Mouse (Mus musculus): ENCODE measurements at regions not wholly inside any gene's neighbourhood (a gene's known extent, or its start where the extent isn't known, plus 50 kb on each side); places are given as distances from the start of the nearest gene placed in this dataset.
"Not testable (repeated sequence)": the region's sequence is repeated elsewhere in the genome, so short reads cannot be mapped to it uniquely, and the experiment has no call there.

- Histone ChIP-seq H3K4me2 (replicated peaks) (no peak overlapping the region), H3K9ac (replicated peaks) (no peak overlapping the region), H3K27ac (replicated peaks) (no peak overlapping the region), H3K4me3 (no peak overlapping the region), H3K4me1 (no peaks in the 10 kb centered on the region), H3K9me3 (no peaks in the 10 kb centered on the region), H3K27me3 (no peaks in the 10 kb centered on the region), H3K36me3 (no peaks in the 10 kb centered on the region)
- WGBS, result 87% methylated on average over 4 of the region's 4 CpGs
- ATAC-seq (replicated peaks), result no peak
Measured at GRCm38 (mm10) chr3:31508471-31508870, 198.3 kb upstream of the Slc7a14 start.

DNA sequence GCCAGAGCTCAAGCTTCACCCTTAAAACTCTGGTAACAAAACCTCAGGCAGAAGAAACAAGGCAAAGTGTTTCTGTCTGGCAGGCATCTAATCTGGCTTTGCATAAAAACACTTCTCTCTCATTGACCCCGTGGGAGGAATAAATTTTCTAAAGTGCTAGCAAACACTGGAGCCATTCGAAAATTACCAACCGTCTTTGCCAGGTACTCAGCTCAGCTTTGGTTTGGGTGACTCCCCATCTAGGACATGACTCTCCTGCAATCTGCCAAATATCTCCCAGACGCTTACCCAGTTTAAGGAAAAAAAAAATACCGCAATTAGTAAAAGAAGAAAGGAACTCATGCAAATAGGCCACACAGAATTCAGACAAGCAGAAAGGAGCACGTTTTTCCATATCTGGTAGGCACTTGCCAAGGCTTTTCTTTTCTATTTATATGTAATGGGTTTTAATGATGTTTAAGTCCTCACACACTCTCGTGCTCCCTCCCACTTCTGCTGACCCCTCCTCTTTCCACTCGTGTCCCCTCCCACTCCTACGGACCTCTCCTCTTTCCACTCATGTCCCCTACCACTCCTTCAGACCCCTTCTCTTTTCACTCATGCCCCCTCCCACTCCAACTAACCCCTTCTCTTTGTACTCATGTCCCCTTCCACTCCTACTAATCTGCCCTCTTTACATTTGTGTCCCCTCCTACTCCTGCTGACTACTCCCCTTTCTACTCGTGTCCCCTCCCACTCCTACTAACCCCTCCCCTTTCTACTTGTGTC, 189.2 kb upstream of the Slc7a14 start:
- 52% methylated on average over 10 of the region's 10 CpGs for WGBS
- Histone ChIP-seq H3K27me3 (no peaks in the 10 kb centered on the region), H3K27ac (replicated peaks) (no peak overlapping the region), H3K9me3 (no peaks in the 10 kb centered on the region), H3K36me3 (no peaks in the 10 kb centered on the region), H3K9ac (replicated peaks) (no peak overlapping the region), H3K4me2 (replicated peaks) (no peak overlapping the region), H3K4me3 (no peak overlapping the region), H3K4me1 (peaks cover 5% of the 10 kb centered on the region; the same call in 1 of the 2 replicates)
- ATAC-seq (replicated peaks), result peak; percentile 60

GRCm38 (mm10) chr3:31495287-31495686, 185.1 kb upstream of the Slc7a14 start:
- H3K4me3 ChIP-seq, result no peak overlapping the region
- no peak overlapping the region for H3K9ac ChIP-seq (replicated peaks)
- H3K36me3 ChIP-seq, result no peaks in the 10 kb centered on the region
- 100% methylated on average over 1 of the region's 1 CpGs for WGBS
- no peaks in the 10 kb centered on the region for H3K9me3 ChIP-seq
- H3K4me1 ChIP-seq, result peaks cover 5% of the 10 kb centered on the region; the same call in 1 of the 2 replicates
- H3K27me3 ChIP-seq, result no peaks in the 10 kb centered on the region
- H3K27ac ChIP-seq (replicated peaks), result no peak overlapping the region
- H3K4me2 ChIP-seq (replicated peaks), result no peak overlapping the region
- ATAC-seq (replicated peaks), result no peak

- H3K9ac ChIP-seq (replicated peaks), result no peak overlapping the region
- no peaks in the 10 kb centered on the region for H3K9me3 ChIP-seq
- no peak overlapping the region for H3K4me2 ChIP-seq (replicated peaks)
- ATAC-seq (replicated peaks), result no peak
- peaks cover 5% of the 10 kb centered on the region; the same call in 1 of the 2 replicates for H3K4me1 ChIP-seq
- no peak overlapping the region for H3K27ac ChIP-seq (replicated peaks)
- H3K36me3 ChIP-seq, result no peaks in the 10 kb centered on the region
- H3K4me3 ChIP-seq, result no peak overlapping the region
- WGBS, result 96% methylated on average over 1 of the region's 1 CpGs
- no peaks in the 10 kb centered on the region for H3K27me3 ChIP-seq
Measured at GRCm38 (mm10) chr3:31494706-31495105, 184.5 kb upstream of the Slc7a14 start.

DNA sequence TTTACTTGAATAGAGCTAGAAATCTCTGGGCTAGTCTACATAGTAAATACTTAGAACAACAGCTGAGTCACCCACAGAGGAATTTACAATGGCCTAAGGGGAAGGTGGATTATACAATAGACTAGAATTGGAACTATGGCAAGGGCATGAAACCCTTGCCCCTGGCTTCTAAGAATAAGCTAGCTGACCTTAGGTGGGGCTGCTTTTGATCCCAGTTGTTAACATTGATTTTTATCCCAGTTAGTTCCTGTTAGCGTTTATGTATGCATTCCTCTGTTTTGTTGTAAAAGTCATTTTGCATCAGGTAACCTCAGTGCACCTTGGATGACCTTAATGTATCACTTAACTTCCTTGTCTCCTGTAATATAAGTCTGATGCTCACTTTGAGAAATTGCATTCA, 181.6 kb upstream of the Slc7a14 start:
- not testable (repeated sequence) for H3K4me3 ChIP-seq; H3K4me1 ChIP-seq; H3K9ac ChIP-seq (replicated peaks); ATAC-seq (replicated peaks); H3K9me3 ChIP-seq; H3K27ac ChIP-seq (replicated peaks); H3K27me3 ChIP-seq; H3K36me3 ChIP-seq; H3K4me2 ChIP-seq (replicated peaks)
- 94% methylated on average over 1 of the region's 1 CpGs for WGBS

DNA sequence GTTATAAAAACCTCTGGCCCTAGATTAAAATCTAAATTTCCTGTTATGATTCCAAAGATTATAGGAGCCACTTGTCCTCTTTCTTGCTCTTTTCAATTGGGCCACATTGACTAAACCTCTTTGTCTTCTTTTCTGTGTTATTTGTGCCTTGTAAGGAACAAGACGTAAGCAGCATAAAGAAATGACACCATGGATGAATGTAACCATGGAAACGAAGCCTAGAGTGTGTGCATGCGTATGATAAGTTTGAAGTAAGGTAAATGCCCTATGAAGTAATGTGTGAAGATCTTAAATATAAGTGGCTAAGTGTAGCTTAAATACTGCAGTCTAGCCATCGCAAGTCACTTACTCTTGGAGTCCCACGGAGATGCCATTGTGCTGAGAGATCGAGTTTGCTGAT, 177.4 kb upstream of the Slc7a14 start:
- no peak overlapping the region for H3K4me3 ChIP-seq
- H3K27me3 ChIP-seq, result no peaks in the 10 kb centered on the region
- no peaks in the 10 kb centered on the region for H3K36me3 ChIP-seq
- 63% methylated on average over 6 of the region's 6 CpGs for WGBS
- H3K4me1 ChIP-seq, result no peaks in the 10 kb centered on the region
- H3K4me2 ChIP-seq (replicated peaks), result no peak overlapping the region
- no peak overlapping the region for H3K27ac ChIP-seq (replicated peaks)
- H3K9ac ChIP-seq (replicated peaks), result no peak overlapping the region
- H3K9me3 ChIP-seq, result no peaks in the 10 kb centered on the region
- ATAC-seq (replicated peaks), result no peak; the same call in 1 of the 2 replicates

- H3K9me3 ChIP-seq, result no peaks in the 10 kb centered on the region
- no peaks in the 10 kb centered on the region for H3K27me3 ChIP-seq
- no peak overlapping the region for H3K4me2 ChIP-seq (replicated peaks)
- no peak overlapping the region for H3K4me3 ChIP-seq
- H3K4me1 ChIP-seq, result no peaks in the 10 kb centered on the region
- no peak overlapping the region for H3K27ac ChIP-seq (replicated peaks)
- ATAC-seq (replicated peaks), result no peak
- no peaks in the 10 kb centered on the region for H3K36me3 ChIP-seq
- H3K9ac ChIP-seq (replicated peaks), result no peak overlapping the region
- 59% methylated on average over 3 of the region's 3 CpGs for WGBS
Measured at GRCm38 (mm10) chr3:31481964-31482363, 171.8 kb upstream of the Slc7a14 start.

DNA sequence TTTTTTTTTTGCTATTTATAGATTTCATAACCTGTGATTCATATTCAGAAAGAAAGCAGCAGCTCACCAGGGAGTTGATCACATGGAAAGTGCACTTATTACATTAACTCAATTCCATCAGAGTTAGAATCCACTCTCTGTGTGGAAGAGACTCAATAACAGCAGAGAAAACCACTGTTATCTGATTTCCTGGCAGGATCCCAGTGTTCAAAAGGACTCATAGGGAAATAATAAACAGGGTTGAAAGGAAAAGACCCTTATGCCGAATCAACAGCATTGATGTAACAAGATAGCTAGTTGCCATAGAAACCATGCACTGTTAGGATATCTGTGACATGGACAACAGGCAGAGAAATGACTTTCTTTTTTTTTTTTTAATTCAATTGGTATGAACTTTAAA, 157.7 kb upstream of the Slc7a14 start:
- peak; percentile 58; the same call in 1 of the 2 replicates for ATAC-seq (replicated peaks)
- Histone ChIP-seq H3K36me3 (no peaks in the 10 kb centered on the region), H3K27me3 (no peaks in the 10 kb centered on the region), H3K9ac (replicated peaks) (no peak overlapping the region), H3K27ac (replicated peaks) (no peak overlapping the region), H3K4me1 (no peaks in the 10 kb centered on the region), H3K4me2 (replicated peaks) (no peak overlapping the region), H3K9me3 (no peaks in the 10 kb centered on the region), H3K4me3 (no peak overlapping the region)
- 39% methylated on average over 1 of the region's 1 CpGs for WGBS

- no peak for ATAC-seq (replicated peaks)
Measured at GRCm38 (mm10) chr3:31464260-31464659, 154.1 kb upstream of the Slc7a14 start.

GRCm38 (mm10) chr3:31459456-31459855, 149.3 kb upstream of the Slc7a14 start:
- Histone ChIP-seq H3K27me3 (no peaks in the 10 kb centered on the region), H3K36me3 (no peaks in the 10 kb centered on the region), H3K4me1 (no peaks in the 10 kb centered on the region), H3K27ac (replicated peaks) (no peak overlapping the region), H3K4me2 (replicated peaks) (no peak overlapping the region), H3K9me3 (no peaks in the 10 kb centered on the region), H3K9ac (replicated peaks) (no peak overlapping the region), H3K4me3 (no peak overlapping the region)
- WGBS, result 68% methylated on average over 5 of the region's 5 CpGs
- peak; percentile 66; the same call in 1 of the 2 replicates for ATAC-seq (replicated peaks)

More at GRCm38 (mm10) chr3:31464260-31464659, 154.1 kb upstream of the Slc7a14 start:
- no peaks in the 10 kb centered on the region for H3K27me3 ChIP-seq
- H3K4me3 ChIP-seq, result no peak overlapping the region
- no peak overlapping the region for H3K27ac ChIP-seq (replicated peaks)
- no peaks in the 10 kb centered on the region for H3K4me1 ChIP-seq
- no peaks in the 10 kb centered on the region for H3K9me3 ChIP-seq
- H3K9ac ChIP-seq (replicated peaks), result no peak overlapping the region
- WGBS, result 86% methylated on average over 4 of the region's 4 CpGs
- H3K36me3 ChIP-seq, result no peaks in the 10 kb centered on the region
- no peak overlapping the region for H3K4me2 ChIP-seq (replicated peaks)

DNA sequence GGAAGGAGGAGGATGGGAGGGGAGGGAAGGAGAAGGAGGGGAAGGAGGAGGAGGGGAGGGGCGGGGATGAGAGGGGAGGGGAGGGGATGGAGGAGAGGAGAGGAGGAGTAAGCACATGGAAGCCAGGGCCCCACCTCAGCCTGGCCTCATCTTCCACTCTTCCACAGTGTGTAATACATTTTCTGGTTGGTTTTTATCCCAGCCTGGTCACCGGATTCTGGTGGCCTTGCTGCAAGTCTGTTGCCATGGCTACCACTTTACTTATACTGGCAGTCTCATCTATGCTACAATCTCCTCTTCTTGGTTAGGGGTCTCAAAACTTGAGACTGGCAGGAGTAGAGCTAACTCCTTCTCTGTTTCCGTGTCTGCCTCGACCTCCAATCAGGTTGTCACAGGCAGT, 147.8 kb upstream of the Slc7a14 start:
- Histone ChIP-seq H3K4me2 (replicated peaks) (no peak overlapping the region), H3K27me3 (no peaks in the 10 kb centered on the region), H3K4me1 (no peaks in the 10 kb centered on the region), H3K9ac (replicated peaks) (no peak overlapping the region), H3K4me3 (no peak overlapping the region), H3K9me3 (no peaks in the 10 kb centered on the region), H3K36me3 (no peaks in the 10 kb centered on the region), H3K27ac (replicated peaks) (no peak overlapping the region)
- ATAC-seq (replicated peaks), result peak; percentile 79
- WGBS, result 50% methylated on average over 4 of the region's 4 CpGs

DNA sequence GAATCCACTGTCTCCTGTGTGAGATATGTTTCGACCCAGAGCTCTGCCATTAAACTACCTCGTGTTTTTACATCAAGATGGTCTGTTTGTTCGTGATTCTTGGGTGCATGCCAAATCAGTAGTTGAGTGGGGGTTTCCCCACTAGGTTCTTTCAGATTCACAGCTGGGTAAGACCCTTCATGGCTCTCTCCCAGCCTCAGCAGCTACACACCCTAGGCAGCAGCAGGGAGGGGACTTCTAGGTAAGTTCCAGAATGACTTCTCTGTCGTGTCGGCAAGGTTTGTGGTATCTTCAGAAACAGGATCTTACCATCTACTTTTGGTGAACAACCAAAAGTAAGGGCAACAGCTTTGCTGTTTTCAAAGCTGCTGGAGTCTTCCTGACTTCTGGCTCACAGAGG, 144.9 kb upstream of the Slc7a14 start:
- H3K27ac ChIP-seq (replicated peaks), result no peak overlapping the region
- no peak overlapping the region for H3K9ac ChIP-seq (replicated peaks)
- H3K4me1 ChIP-seq, result no peaks in the 10 kb centered on the region
- H3K4me2 ChIP-seq (replicated peaks), result no peak overlapping the region
- no peak for ATAC-seq (replicated peaks)
- no peaks in the 10 kb centered on the region for H3K9me3 ChIP-seq
- H3K4me3 ChIP-seq, result no peak overlapping the region
- H3K36me3 ChIP-seq, result no peaks in the 10 kb centered on the region
- no peaks in the 10 kb centered on the region for H3K27me3 ChIP-seq
- WGBS, result 77% methylated on average over 5 of the region's 5 CpGs

GRCm38 (mm10) chr3:31444861-31445260, 134.7 kb upstream of the Slc7a14 start:
- no peaks in the 10 kb centered on the region for H3K27me3 ChIP-seq
- H3K36me3 ChIP-seq, result no peaks in the 10 kb centered on the region
- no peaks in the 10 kb centered on the region for H3K4me1 ChIP-seq
- no peak overlapping the region for H3K27ac ChIP-seq (replicated peaks)
- no peak overlapping the region for H3K9ac ChIP-seq (replicated peaks)
- H3K4me3 ChIP-seq, result no peak overlapping the region
- no peak overlapping the region for H3K4me2 ChIP-seq (replicated peaks)
- 88% methylated on average over 1 of the region's 1 CpGs for WGBS
- ATAC-seq (replicated peaks), result no peak
- no peaks in the 10 kb centered on the region for H3K9me3 ChIP-seq
